Mouse (Mus musculus): ENCODE measurements around the gene Grik1. TPM values are rescaled to one million over a fixed set of nuclear protein-coding genes. Genes with fewer than 3 reads are reported as not detected.

Grik1 gene
- polyA plus RNA-seq, 1 experiment from 2014 or later = 1.8 TPM

GRCm38 (mm10) chr16:88048121-88048520 is 241.9 kb downstream of the Grik1 start:
- Histone ChIP-seq H3K27me3 (ENCODE audit: control insufficient read depth, insufficient read depth, low read length) (no peaks in the 10 kb centered on the region), H3K4me3 (ENCODE audit: low read depth, low read length) (no peak overlapping the region), H3K9ac (ENCODE audit: low read length) (no peak overlapping the region), H3K4me2 (ENCODE audit: low read depth, low read length, severe bottlenecking) (no peak overlapping the region), H3K9me3 (ENCODE audit: control insufficient read depth, low read length) (no peaks in the 10 kb centered on the region), H3K36me3 (ENCODE audit: control insufficient read depth, insufficient read depth, low read length) (no peaks in the 10 kb centered on the region), H3K27ac (ENCODE audit: low read depth, low read length) (no peak overlapping the region), H3K4me1 (replicated peaks; ENCODE audit: control insufficient read depth, insufficient read depth, low read length) (no peaks in the 10 kb centered on the region)
- WGBS = 93% methylated on average over 10 of the region's 10 CpGs
- ATAC-seq (replicated peaks; ENCODE audit: low FRiP score) (no peak), DNase-seq (ENCODE audit: low spot score) (no peak)

GRCm38 (mm10) chr16:88044321-88044720 is 245.7 kb downstream of the Grik1 start:
- Histone ChIP-seq H3K27me3 (ENCODE audit: control insufficient read depth, insufficient read depth, low read length) (no peaks in the 10 kb centered on the region), H3K27ac (ENCODE audit: low read depth, low read length) (no peak overlapping the region), H3K4me1 (replicated peaks; ENCODE audit: control insufficient read depth, insufficient read depth, low read length) (no peaks in the 10 kb centered on the region), H3K4me3 (ENCODE audit: low read depth, low read length) (no peak overlapping the region), H3K9ac (ENCODE audit: low read length) (no peak overlapping the region), H3K36me3 (ENCODE audit: control insufficient read depth, insufficient read depth, low read length) (no peaks in the 10 kb centered on the region), H3K9me3 (ENCODE audit: control insufficient read depth, low read length) (no peaks in the 10 kb centered on the region), H3K4me2 (ENCODE audit: low read depth, low read length, severe bottlenecking) (no peak overlapping the region)
- DNase-seq (ENCODE audit: low spot score) (no peak), ATAC-seq (replicated peaks; ENCODE audit: low FRiP score) (no peak)
- WGBS = 97% methylated on average over 4 of the region's 4 CpGs

- Histone ChIP-seq H3K4me3 (ENCODE audit: low read depth, low read length) (no peak overlapping the region), H3K27me3 (ENCODE audit: control insufficient read depth, insufficient read depth, low read length) (no peaks in the 10 kb centered on the region), H3K4me1 (replicated peaks; ENCODE audit: control insufficient read depth, insufficient read depth, low read length) (no peaks in the 10 kb centered on the region), H3K4me2 (ENCODE audit: low read depth, low read length, severe bottlenecking) (no peak overlapping the region), H3K9ac (ENCODE audit: low read length) (no peak overlapping the region), H3K36me3 (ENCODE audit: control insufficient read depth, insufficient read depth, low read length) (no peaks in the 10 kb centered on the region), H3K9me3 (ENCODE audit: control insufficient read depth, low read length) (no peaks in the 10 kb centered on the region), H3K27ac (ENCODE audit: low read depth, low read length) (no peak overlapping the region)
- no peak for DNase-seq (ENCODE audit: low spot score)
- WGBS = 78% methylated on average over 6 of the region's 6 CpGs
- no peak for ATAC-seq (replicated peaks; ENCODE audit: low FRiP score)
Measured at GRCm38 (mm10) chr16:88042458-88042857, 247.6 kb downstream of the Grik1 start.

DNA sequence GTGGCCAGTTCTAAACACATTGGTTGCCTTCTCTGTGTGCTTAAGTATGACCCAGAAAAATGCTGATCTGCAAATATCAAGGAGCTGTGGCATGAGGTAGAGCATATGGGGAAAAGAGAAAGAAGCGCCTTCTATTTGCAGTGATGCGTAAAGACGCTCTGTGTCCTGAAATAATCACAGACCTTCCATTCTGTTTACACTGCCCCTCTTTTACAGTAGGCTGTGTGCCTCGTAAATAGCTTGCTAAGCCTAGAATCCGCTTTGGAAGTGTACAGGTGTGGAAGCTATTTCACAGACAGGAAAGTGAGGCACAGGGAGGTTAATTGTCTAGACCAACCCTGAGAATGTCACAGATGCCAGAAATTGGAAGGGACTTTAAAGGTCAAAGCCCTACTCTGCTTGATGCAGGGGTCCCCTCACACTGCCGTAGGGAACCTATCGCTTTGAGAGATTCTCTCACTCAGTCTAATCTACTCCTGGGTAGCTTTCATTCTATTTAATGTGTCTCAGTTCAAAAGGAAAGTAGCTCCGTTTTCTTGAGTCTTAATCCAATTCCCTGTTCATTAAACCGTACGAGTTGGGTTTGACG is 251.5 kb downstream of the Grik1 start:
- Histone ChIP-seq H3K9me3 (ENCODE audit: control insufficient read depth, low read length) (no peaks in the 10 kb centered on the region), H3K4me3 (ENCODE audit: low read depth, low read length) (no peak overlapping the region), H3K27me3 (ENCODE audit: control insufficient read depth, insufficient read depth, low read length) (no peaks in the 10 kb centered on the region), H3K36me3 (ENCODE audit: control insufficient read depth, insufficient read depth, low read length) (no peaks in the 10 kb centered on the region), H3K4me1 (replicated peaks; ENCODE audit: control insufficient read depth, insufficient read depth, low read length) (no peaks in the 10 kb centered on the region), H3K27ac (ENCODE audit: low read depth, low read length) (no peak overlapping the region), H3K9ac (ENCODE audit: low read length) (no peak overlapping the region), H3K4me2 (ENCODE audit: low read depth, low read length, severe bottlenecking) (no peak overlapping the region)
- ATAC-seq (replicated peaks; ENCODE audit: low FRiP score) (0 out of 2 replicates have a peak, but pooled peaks have one; percentile 37), DNase-seq (ENCODE audit: low spot score) (no peak)
- 61% methylated on average over 11 of the region's 11 CpGs for WGBS

DNA sequence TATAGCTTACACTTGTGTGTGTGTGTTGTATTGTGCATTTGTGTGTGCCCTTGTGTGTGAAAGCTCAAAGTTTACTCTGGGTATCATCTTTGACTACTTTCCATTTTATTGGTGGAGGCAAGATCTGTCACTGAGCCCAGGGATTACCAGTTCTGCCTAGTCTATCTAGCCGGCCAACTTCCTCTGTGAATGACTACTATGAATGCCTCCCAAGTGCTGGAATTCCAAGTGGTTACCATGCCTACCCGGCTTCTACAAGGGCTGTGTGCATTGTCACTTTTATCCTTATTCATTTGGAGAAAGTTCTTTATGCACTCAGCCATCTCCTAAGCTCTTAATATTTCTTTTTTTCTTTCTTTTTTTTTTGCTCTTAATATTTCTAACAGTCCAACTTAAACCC is 301.3 kb downstream of the Grik1 start:
- H3K27ac ChIP-seq (ENCODE audit: low read depth, low read length) = no peak overlapping the region
- 20% methylated on average over 2 of the region's 2 CpGs for WGBS

GRCm38 (mm10) chr16:87984201-87984870 is 305.7 kb downstream of the Grik1 start:
- H3K27me3 ChIP-seq (ENCODE audit: control insufficient read depth, insufficient read depth, low read length) = no peaks in the 10 kb centered on the region
- no peaks in the 10 kb centered on the region for H3K9me3 ChIP-seq (ENCODE audit: control insufficient read depth, low read length)
- H3K9ac ChIP-seq (ENCODE audit: low read length) = no peak overlapping the region
- no peak for DNase-seq (ENCODE audit: low spot score)
- H3K4me2 ChIP-seq (ENCODE audit: low read depth, low read length, severe bottlenecking) = no peak overlapping the region
- no peaks in the 10 kb centered on the region for H3K36me3 ChIP-seq (ENCODE audit: control insufficient read depth, insufficient read depth, low read length)
- H3K27ac ChIP-seq (ENCODE audit: low read depth, low read length) = no peak overlapping the region
- no peak for ATAC-seq (replicated peaks; ENCODE audit: low FRiP score)
- no peaks in the 10 kb centered on the region for H3K4me1 ChIP-seq (replicated peaks; ENCODE audit: control insufficient read depth, insufficient read depth, low read length)
- H3K4me3 ChIP-seq (ENCODE audit: low read depth, low read length) = no peak overlapping the region

More for the DNA sequence above, 301.3 kb downstream of the Grik1 start:
- Histone ChIP-seq H3K27me3 (ENCODE audit: control insufficient read depth, insufficient read depth, low read length) (no peaks in the 10 kb centered on the region), H3K9ac (ENCODE audit: low read length) (no peak overlapping the region), H3K4me2 (ENCODE audit: low read depth, low read length, severe bottlenecking) (no peak overlapping the region), H3K4me3 (ENCODE audit: low read depth, low read length) (no peak overlapping the region), H3K4me1 (replicated peaks; ENCODE audit: control insufficient read depth, insufficient read depth, low read length) (no peaks in the 10 kb centered on the region), H3K36me3 (ENCODE audit: control insufficient read depth, insufficient read depth, low read length) (no peaks in the 10 kb centered on the region), H3K9me3 (ENCODE audit: control insufficient read depth, low read length) (no peaks in the 10 kb centered on the region)
- peak; percentile 93 for ATAC-seq (replicated peaks; ENCODE audit: low FRiP score)
- DNase-seq (ENCODE audit: low spot score) = peak; percentile 55

GRCm38 (mm10) chr16:87974076-87974443 is 316.0 kb downstream of the Grik1 start:
- ATAC-seq (replicated peaks; ENCODE audit: low FRiP score) (peak; percentile 68; the same call in 1 of the 2 replicates), DNase-seq (ENCODE audit: low spot score) (no peak)
- Histone ChIP-seq H3K4me3 (ENCODE audit: low read depth, low read length) (no peak overlapping the region), H3K27ac (ENCODE audit: low read depth, low read length) (no peak overlapping the region), H3K9ac (ENCODE audit: low read length) (no peak overlapping the region), H3K27me3 (ENCODE audit: control insufficient read depth, insufficient read depth, low read length) (no peaks in the 10 kb centered on the region), H3K4me2 (ENCODE audit: low read depth, low read length, severe bottlenecking) (no peak overlapping the region), H3K4me1 (replicated peaks; ENCODE audit: control insufficient read depth, insufficient read depth, low read length) (no peaks in the 10 kb centered on the region), H3K9me3 (ENCODE audit: control insufficient read depth, low read length) (no peaks in the 10 kb centered on the region), H3K36me3 (ENCODE audit: control insufficient read depth, insufficient read depth, low read length) (no peaks in the 10 kb centered on the region)
- 48% methylated on average over 3 of the region's 3 CpGs for WGBS

- Histone ChIP-seq H3K4me1 (replicated peaks; ENCODE audit: control insufficient read depth, insufficient read depth, low read length) (no peaks in the 10 kb centered on the region), H3K9me3 (ENCODE audit: control insufficient read depth, low read length) (no peaks in the 10 kb centered on the region), H3K4me2 (ENCODE audit: low read depth, low read length, severe bottlenecking) (no peak overlapping the region), H3K4me3 (ENCODE audit: low read depth, low read length) (no peak overlapping the region), H3K9ac (ENCODE audit: low read length) (no peak overlapping the region), H3K36me3 (ENCODE audit: control insufficient read depth, insufficient read depth, low read length) (no peaks in the 10 kb centered on the region), H3K27me3 (ENCODE audit: control insufficient read depth, insufficient read depth, low read length) (no peaks in the 10 kb centered on the region), H3K27ac (ENCODE audit: low read depth, low read length) (no peak overlapping the region)
- DNase-seq (ENCODE audit: low spot score) (no peak), ATAC-seq (replicated peaks; ENCODE audit: low FRiP score) (peak; percentile 91)
- 51% methylated on average over 2 of the region's 2 CpGs for WGBS
Measured at GRCm38 (mm10) chr16:87973394-87974075, 316.5 kb downstream of the Grik1 start.
